Mouse (Mus musculus) heart, postnatal 0 days (tissue): ENCODE results near the gene Tapbp. TPM values are rescaled to one million over a fixed set of nuclear protein-coding genes. Genes with fewer than 3 reads are reported as not detected.

ENCODE experiments used
- ATAC-seq: fragments of 200-750 bp; cut with Nextera tagmentation; 2 replicates; pipeline ENCODE4 v1.8.0; 2017; ENCODE audit warnings: low read depth, moderate number of reproducible peaks, moderate library complexity; ENCODE audit not compliant: insufficient read depth
- DNase-seq: peaks from one replicate; pipeline ENCODE4 v3.0.0-alpha.2; 2016; ENCODE audit warnings: low spot score
- H3K27ac ChIP-seq: fragments of 300-500 bp; sonication (generic); 2 replicates; pipeline ENCODE4 v1.5.1; 2014; ENCODE audit warnings: low read depth, mild to moderate bottlenecking
- H3K27me3 ChIP-seq: fragments of 300-500 bp; sonication (generic); 2 replicates; pipeline ENCODE4 v1.6.1; 2014; ENCODE audit warnings: low read length, mixed read lengths; ENCODE audit not compliant: control insufficient read depth, insufficient read depth
- H3K36me3 ChIP-seq: fragments of 300-500 bp; sonication (generic); replicated peaks from 2 replicates; pipeline ENCODE4 v1.6.1; 2014; ENCODE audit warnings: low read length, mixed read lengths; ENCODE audit not compliant: control insufficient read depth, insufficient read depth
- H3K4me1 ChIP-seq: fragments of 300-500 bp; sonication (generic); 2 replicates; pipeline ENCODE4 v1.6.1; 2014; ENCODE audit warnings: antibody characterized with exemption; ENCODE audit not compliant: control insufficient read depth, insufficient read depth
- H3K4me2 ChIP-seq: fragments of 300-500 bp; sonication (generic); 2 replicates; pipeline ENCODE4 v1.6.1; 2014; ENCODE audit warnings: low read depth, mild to moderate bottlenecking, low read length, moderate library complexity
- H3K4me3 ChIP-seq: fragments of 300-500 bp; sonication (generic); 2 replicates; pipeline ENCODE4 v1.5.1; 2014; ENCODE audit warnings: low read depth, low read length
- H3K9ac ChIP-seq: fragments of 300-500 bp; sonication (generic); replicated peaks from 2 replicates; pipeline ENCODE4 v1.6.1; 2014; ENCODE audit warnings: low read depth, low read length, mixed read lengths
- H3K9me3 ChIP-seq: fragments of 300-500 bp; sonication (generic); replicated peaks from 2 replicates; pipeline ENCODE4 v1.6.1; 2016; ENCODE audit warnings: low read length; ENCODE audit not compliant: control insufficient read depth
- CTCF ChIP-seq: IDR thresholded peaks from 2 replicates; pipeline ENCODE4 v1.5.1; 2016; ENCODE audit warnings: antibody characterized with exemption, control low read depth, low read depth
- EP300 ChIP-seq: IDR thresholded peaks from 2 replicates; pipeline ENCODE4 v1.6.1; 2016; ENCODE audit warnings: antibody characterized with exemption, low read depth
- WGBS: fragments of 180-500 bp; shearing (Covaris S2); extraction: QIAGEN DNeasy Blood & Tissue Kit; methylation state at CpG from one replicate; pipeline ENCODE4 v1.1.7; 2014; 5-methylcytosine and 5-hydroxymethylcytosine counted together
- polyA plus RNA-seq: library from polyadenylated mRNA; unstranded; fragments of >200 nt; fragmentation: Nextera tagmentation; extraction: Ambion mirVana; gene quantifications from 2 replicates; pipeline ENCODE4 v1.2.1, GENCODE M21; 2015
- total RNA-seq: library from RNA; depleted of rRNA; stranded (reverse); fragments of >200 nt; gene quantifications from 2 replicates; pipeline ENCODE4 v1.2.3, GENCODE M21; 2014; ENCODE audit warnings: low replicate concordance

Gene Tapbp
- total and polyA plus RNA-seq, 2 experiments from 2014 or later = 51.3 to 84.1 TPM

DNA sequence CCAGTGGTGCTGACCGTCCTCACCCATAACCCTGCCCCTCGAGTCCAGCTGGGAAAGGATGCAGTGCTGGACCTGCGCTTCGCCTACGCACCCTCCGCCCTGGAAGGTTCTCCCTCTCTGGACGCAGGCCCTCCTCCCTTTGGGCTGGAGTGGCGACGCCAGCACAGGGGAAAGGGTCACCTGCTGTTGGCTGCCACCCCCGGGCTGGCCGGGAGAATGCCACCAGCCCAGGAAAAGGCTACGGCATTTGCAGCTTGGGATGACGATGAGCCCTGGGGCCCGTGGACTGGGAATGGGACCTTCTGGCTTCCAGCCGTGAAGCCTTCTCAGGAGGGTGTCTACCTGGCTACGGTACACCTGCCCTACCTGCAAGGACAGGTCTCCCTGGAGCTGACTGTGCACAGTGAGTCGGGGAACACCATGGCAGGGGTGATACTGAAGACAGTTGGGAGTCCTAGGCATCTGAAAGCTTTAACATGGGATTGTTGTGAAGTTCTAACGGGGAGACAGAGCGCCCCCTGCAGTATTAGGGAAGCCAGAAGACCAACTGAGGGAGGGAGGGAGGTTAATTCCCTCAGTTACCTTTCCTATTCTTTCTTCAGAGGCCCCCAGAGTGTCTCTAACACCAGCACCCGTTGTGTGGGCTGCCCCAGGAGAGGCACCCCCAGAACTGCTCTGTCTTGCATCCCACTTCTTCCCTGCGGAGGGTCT lies 9.9 kb downstream of the Tapbp start:
- Histone ChIP-seq H3K4me2 (no peak overlapping the region), H3K27me3 (no peaks in the 10 kb centered on the region), H3K9me3 (no peaks in the 10 kb centered on the region), H3K27ac (no peak overlapping the region), H3K36me3 (0 out of 2 replicates have a peak, but pooled peaks cover 15% of the 10 kb centered on the region), H3K9ac (no peak overlapping the region), H3K4me3 (no peak overlapping the region), H3K4me1 (no peaks in the 10 kb centered on the region)
- no peak for ATAC-seq
- no peak for DNase-seq
- 83% methylated on average over 19 of the region's 21 CpGs for WGBS
- no peak for TF ChIP-seq CTCF
- no peak for TF ChIP-seq EP300

DNA sequence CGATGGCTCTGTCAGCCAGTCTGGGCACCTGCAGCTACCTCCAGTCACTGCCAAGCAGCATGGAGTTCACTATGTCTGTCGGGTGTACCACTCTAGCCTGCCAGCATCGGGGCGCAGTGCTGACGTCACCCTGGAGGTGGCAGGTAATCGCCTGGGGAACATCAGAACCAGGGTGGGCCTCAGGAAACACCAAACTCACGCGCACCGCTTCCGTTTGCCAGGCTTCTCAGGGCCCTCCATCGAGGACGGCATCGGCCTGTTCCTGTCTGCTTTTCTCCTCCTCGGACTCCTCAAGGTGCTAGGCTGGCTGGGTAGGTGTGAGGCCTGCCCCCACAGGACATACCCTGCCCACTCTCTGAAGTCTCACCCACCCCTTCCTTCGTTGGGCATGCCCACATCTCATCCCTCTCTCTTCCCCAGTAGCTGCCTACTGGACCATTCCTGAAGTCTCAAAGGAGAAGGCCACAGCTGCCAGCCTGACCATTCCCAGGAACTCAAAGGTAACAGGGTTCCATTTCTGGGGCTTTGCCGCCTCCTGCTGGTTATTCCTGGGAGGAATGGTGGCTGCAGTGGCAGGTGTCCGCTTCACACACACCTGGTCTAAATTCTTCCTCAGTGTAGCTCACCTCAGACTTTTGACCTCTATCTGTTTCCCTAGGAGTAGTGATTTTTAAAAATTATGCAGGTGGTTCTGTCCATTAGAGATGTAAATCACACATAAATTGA lies 10.7 kb downstream of the Tapbp start:
- Histone ChIP-seq H3K9me3 (no peaks in the 10 kb centered on the region), H3K4me2 (no peak overlapping the region), H3K36me3 (0 out of 2 replicates have a peak, but pooled peaks cover 15% of the 10 kb centered on the region), H3K27ac (no peak overlapping the region), H3K27me3 (no peaks in the 10 kb centered on the region), H3K9ac (no peak overlapping the region), H3K4me1 (peaks cover 6% of the 10 kb centered on the region; the same call in 1 of the 2 replicates), H3K4me3 (no peak overlapping the region)
- 74% methylated on average over 17 of the region's 17 CpGs for WGBS
- no peak for DNase-seq
- TF ChIP-seq CTCF = peak; percentile 35
- TF ChIP-seq EP300 = no peak
- ATAC-seq = no peak

- H3K4me3 ChIP-seq = peak overlapping the region; percentile 91
- ATAC-seq (no peak), DNase-seq (no peak)
- WGBS = 58% methylated on average over 21 of the region's 21 CpGs
- H3K9me3 ChIP-seq = no peaks in the 10 kb centered on the region
- H3K4me2 ChIP-seq = peak overlapping the region; percentile 98
- peak overlapping the region; percentile 91 for H3K9ac ChIP-seq
- H3K27me3 ChIP-seq = no peaks in the 10 kb centered on the region
- no peak for TF ChIP-seq CTCF
- no peak for TF ChIP-seq EP300
- peaks cover 6% of the 10 kb centered on the region; the same call in 1 of the 2 replicates for H3K4me1 ChIP-seq
- no peak overlapping the region for H3K27ac ChIP-seq
- H3K36me3 ChIP-seq = peaks cover 28% of the 10 kb centered on the region
These were observed 12.7 kb downstream of the Tapbp start for GRCm38 (mm10) chr17:33928251-33928947.

DNA sequence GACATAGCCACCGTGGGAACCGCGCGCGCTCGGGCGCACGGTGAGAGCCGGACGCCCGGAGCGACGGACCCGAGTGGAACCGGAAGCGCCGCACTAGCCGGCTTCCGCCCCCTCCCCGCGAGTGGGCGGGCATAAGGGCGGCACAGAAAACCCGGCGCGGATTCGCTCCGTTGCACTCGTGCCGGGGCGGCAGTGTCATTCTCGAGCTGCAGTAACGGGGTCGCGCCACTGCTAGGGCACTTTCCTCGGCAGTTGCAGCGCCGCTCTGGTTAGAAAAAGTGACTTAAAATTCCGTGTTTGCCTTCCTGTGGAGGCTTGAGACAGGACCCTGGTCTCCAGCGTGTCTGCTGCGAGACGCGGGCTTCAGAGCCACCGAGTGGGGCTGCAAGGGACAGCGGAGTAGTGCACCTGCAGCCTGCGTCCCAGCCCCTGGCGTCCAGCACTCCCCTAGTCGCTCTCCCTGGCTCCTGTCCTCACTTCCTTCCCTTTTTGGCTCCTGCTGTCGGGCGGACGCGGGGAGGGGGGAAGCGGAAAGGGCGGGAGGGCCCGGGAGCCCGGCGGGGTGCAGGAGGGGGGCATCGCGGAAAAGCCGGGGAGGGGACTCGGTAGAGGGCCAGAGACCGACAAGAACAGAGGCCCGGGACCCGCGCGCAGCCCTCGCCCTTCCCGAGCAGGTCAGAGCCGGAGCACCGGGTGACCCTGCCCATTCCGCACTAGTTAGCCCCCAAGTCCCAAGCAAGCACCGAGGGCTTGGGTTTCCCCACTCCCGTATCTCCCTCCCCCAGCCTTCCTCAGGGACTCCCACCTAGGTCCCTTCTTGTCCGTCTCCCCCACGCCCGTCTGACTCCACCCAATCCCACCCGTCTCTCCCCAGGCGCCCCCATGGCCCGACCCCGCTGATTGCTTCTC lies 13.9 kb downstream of the Tapbp start, which contains the start of gene Rgl2:
TSS of gene Rgl2 (plus strand) at position 173 of the 909 bp plus-strand sequence.
- peak; percentile 86 for DNase-seq
- Histone ChIP-seq H3K4me2 (peak within 1 kb of the TSS; percentile 98), H3K36me3 (peaks cover 39% of the 10 kb centered on the region), H3K9ac (peak within 1 kb of the TSS; percentile 91), H3K27ac (peak within 1 kb of the TSS; percentile 95), H3K4me3 (peak within 1 kb of the TSS; percentile 91), H3K27me3 (no peaks in the 10 kb centered on the region), H3K9me3 (no peaks in the 10 kb centered on the region), H3K4me1 (peaks cover 6% of the 10 kb centered on the region; the same call in 1 of the 2 replicates)
- peak; percentile 87 for ATAC-seq
- TF ChIP-seq EP300 = peak; percentile 55; the same call in 1 of the 2 replicates
- peak; percentile 15; the same call in 1 of the 2 replicates for TF ChIP-seq CTCF
- WGBS = under 1% methylated on average over 68 of the region's 80 CpGs
